Mouse (Mus musculus) frontal cortex, postnatal 10 days (tissue): ENCODE measurements at regions not wholly inside any gene's neighbourhood (a gene's known extent, or its start where the extent isn't known, plus 50 kb on each side); places are given as distances from the start of the nearest gene placed in this dataset.
A peak's percentile ranks its signal among the peaks of the same experiment; 100 is the strongest.

ENCODE experiments used
- DNase-seq, 2 experiments: peaks; one replicate each; pipeline ENCODE4 v3.0.0; 2022; ENCODE audit warnings: low spot score in 2 of 2, mixed read lengths in 1 of 2

- no peak for DNase-seq
These were observed 253.8 kb downstream of the Bckdhb start for GRCm38 (mm10) chr9:84178705-84179104.

DNA sequence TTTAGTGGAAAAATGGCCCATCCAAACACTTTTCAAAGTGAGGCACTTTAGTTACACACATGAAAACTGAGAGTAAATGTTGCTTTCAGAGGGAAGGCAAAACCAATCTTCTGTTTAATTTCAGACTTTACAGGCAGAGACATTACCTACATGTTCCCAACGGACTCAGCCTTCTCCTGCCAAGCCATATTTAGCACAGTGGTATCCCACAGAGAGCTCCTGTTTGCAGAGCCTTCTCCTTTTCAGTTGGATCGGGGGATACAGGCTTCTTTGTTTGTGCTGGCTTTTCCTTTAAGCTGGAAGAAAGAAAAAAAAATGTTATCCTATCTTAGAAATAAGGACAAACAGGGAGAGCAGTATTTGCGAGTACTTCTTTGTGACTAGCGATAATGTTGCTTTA, 254.3 kb downstream of the Bckdhb start:
- DNase-seq, result no peak

GRCm38 (mm10) chr9:84183637-84184374, 258.9 kb downstream of the Bckdhb start:
- DNase-seq, result no peak

GRCm38 (mm10) chr9:84187531-84187930, 262.6 kb downstream of the Bckdhb start:
- no peak for DNase-seq

DNA sequence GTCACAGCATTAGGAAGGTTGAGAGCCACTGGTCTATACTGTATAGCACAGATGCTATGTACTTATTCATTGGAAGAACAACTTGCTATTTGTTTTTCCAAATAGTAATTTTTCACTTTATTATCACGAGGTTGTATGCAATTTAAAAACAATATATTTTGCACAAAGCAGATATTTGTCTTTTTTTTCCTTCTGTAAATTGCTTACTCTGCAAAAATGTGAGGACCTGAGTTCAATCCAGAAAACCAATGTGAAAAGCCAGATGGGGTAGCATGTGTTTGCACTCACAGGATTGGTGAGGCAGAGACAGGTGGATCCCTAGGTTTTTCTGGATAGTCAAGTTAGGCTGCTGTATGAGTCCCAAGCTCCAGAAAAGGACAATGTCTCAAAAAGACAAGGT, 268.5 kb downstream of the Bckdhb start:
- DNase-seq, result no peak

DNA sequence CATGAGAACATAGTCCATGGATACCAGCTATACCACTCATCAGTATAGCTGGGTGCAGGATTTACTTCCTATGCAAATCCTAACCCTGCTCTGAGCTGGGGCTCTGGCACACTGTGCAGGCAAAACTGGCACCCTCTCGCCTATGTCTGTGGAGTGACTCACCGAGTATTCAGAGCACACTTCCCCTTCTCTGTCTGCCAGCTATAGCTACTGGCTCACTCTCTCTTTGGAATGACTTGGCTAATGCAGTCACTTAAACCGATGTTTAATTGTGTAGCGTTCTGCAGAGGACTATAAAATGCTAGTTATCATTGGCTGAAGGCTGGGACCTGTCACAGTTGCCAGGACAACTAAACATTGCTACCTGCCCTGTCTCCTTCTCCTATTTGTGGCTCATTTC, 269.8 kb downstream of the Bckdhb start:
- no peak for DNase-seq

GRCm38 (mm10) chr9:84195338-84195737, 270.4 kb downstream of the Bckdhb start:
- DNase-seq, result no peak

DNA sequence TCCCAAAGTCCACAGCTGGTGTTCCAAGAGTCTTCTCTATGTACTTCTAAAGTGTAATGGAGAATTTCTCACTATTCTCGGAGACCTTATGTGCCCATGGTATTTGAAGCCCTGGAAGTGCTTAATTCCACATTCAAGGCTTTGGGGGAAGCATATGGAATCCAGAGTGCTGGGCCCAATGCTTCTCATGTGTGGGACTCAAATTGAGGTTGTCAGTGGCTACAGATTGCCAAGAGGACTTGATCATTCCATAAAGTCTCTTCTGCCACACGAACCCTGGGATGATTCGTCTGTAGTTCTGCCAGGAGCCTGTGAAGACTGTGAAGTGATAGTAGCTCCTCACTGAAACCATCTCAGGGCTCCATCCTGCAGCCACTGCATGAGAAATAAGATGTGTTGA, 275.3 kb downstream of the Bckdhb start:
- DNase-seq, result no peak

DNA sequence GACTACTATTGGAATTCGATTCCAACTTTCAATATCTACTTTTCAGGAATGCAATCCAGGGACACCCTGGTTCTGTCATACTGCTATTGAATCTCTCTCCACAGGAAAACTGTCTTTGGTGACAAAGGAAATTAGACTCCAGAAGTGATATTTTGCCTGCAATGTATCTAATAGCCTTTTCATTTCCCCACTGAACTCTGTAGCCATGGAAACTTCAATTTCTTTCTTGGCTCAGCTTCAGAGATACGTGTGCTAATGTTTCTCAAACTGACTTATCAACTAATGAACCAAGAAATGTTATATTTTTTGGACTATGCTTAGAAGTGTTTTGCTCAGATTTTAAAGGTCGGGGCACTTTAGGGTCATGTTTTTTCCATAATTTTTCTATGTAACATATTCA, 279.1 kb downstream of the Bckdhb start:
- no peak for DNase-seq

GRCm38 (mm10) chr9:84240491-84240975, 315.6 kb downstream of the Bckdhb start:
- no peak for DNase-seq

DNA sequence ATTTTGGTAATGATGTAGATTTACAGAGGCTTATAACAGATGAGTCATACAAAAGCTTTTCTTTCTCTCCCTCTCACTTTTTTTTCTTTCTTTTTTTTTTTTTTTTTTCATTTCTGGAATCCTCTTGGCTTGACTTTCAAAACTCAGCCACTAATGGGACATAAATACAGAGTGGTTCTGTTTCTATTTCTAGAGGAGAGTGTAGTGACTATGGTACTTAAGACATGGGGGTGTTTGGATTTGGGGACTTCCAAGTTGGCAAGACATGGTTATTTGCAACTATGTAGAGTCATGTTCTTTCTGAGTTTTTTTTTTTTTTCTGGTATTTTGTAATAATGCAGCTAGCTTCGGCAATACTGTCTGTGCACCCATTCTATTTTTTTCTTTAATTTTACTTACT, 324.8 kb downstream of the Bckdhb start:
- DNase-seq, result no peak

GRCm38 (mm10) chr9:84253022-84253991, 328.4 kb downstream of the Bckdhb start:
- peak in 1 of 2 experiments; percentile 17 for DNase-seq

DNA sequence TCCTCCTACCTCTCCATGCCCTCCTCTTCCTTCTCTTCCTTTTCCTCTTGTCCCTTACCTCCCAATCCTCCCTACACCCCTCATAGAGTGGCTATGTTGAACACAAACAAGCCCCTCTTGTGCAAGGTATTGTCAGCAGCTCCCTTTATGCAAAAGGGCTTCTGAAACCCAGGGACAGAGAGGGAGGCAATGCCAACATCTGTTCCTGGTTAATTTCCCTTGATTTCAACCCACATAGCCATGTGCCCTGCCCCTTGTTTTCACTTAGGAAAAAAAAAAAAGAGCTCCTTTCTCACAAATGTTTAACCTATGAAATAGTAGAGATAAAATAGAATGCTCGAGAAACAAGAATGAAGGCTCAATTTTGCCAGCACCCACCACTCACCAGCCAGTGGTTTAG, 333.5 kb downstream of the Bckdhb start:
- no peak for DNase-seq

- no peak for DNase-seq
These were observed 334.8 kb downstream of the Bckdhb start for GRCm38 (mm10) chr9:84259751-84260150.

DNA sequence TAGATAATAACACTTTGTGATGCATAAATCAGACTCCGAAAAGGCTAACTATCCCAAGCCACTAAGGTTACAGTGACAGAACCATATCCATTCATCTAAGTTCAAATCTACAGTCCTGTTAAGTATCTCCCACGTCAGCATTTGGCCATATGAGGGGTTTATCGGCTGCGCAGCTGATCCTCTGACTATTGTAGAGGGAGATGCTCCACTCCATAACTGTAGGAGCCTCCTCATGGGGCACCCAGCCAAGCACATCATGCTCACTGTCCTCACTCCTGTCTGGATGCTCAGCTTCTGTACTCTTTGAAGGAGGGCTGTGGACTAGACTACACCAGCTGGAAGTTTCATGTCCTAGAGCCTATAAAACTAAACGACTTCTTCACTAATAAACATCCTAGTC, 337.2 kb downstream of the Bckdhb start:
- no peak for DNase-seq

DNA sequence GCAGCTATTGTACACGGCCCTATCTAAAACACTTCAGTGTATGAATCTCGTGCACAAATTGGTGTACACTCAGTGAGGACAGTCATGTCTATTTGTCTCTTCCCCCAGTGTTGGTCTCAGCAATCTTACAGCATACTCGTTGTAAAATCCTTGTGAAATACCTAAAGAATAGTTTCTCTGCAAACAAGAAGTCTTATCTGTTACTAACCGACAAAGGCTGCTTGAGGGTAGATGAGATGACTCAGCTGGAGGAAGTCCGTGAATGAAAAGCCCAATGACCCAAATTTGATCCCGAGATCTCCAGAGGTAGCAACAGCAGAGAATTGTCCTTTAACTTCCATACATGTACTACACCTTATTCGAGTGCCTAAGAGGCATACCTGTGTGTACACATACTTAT, 342.0 kb downstream of the Bckdhb start:
- no peak for DNase-seq

GRCm38 (mm10) chr9:84274608-84275007, 349.7 kb downstream of the Bckdhb start:
- DNase-seq, result no peak

- no peak for DNase-seq
These were observed 353.4 kb downstream of the Bckdhb start for GRCm38 (mm10) chr9:84278295-84278694.

GRCm38 (mm10) chr9:84278731-84279130, 353.8 kb downstream of the Bckdhb start:
- no peak for DNase-seq

DNA sequence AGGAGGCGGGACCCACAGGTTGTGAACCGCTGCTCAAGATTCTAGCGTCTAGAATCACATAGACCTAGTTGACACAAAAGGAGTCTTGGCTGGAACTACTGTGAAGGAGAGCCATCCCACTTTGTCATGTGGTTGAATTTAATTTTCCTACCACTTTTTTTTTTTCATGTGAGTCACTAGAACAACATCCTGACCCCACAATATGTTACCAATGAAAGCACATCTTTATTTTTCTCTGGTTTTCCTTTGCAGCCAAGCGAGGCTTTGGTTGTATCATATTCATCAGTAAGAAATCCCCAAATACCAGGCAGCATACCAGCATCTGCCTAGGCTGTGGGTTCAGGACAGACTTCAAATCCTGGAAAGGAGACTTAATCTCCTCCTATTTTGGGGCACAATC, 356.0 kb downstream of the Bckdhb start:
- DNase-seq, result no peak

- no peak for DNase-seq
These were observed 356.7 kb downstream of the Bckdhb start for GRCm38 (mm10) chr9:84281610-84282009.

DNA sequence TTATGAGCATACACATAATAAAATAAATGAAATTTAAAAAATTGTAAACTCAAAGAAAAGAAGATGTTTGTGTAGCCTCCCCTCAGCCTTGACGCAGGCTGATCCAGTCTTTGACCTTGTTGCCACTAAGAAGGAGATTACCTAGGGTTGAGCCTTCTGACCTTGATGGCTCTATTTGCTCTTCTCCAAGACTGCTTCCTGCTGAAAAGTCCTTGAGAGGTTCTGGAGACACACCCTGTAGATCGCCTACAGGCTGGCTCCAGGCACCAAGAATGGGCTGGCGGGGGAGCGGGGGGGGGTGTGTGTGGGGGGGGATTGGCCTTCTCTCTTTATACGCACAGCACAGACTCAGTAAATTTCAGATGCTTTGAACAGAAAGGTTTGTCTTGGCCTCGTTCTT, 358.4 kb downstream of the Bckdhb start:
- no peak for DNase-seq

DNA sequence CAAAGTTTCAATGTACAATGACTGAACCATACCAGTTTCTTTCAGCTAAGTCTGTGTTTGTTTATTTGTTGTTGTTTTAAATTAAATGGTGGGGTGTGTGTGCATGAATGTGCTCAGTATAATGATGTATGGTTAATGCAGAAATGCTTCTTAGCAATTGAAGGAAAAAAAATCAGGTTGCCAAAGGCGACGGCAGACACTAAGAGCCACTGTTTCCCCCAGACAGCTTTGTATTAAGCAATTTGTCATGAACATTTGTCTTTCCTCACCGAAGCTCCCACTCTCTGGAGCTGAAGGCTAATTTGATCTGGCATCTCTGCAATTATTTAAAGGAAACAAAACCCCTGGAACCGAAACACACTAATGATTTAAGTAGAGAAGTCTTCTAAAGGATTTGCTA, 360.7 kb downstream of the Bckdhb start:
- DNase-seq, result no peak
